Mouse (Mus musculus): ENCODE data around the gene Vmn2r50.
"Not testable (repeated sequence)": the region's sequence is repeated elsewhere in the genome, so short reads cannot be mapped to it uniquely, and the experiment has no call there.

The Vmn2r50 gene

GRCm38 (mm10) chr7:10053196-10053595 lies at the start of gene Vmn2r50:
Gene Vmn2r50 (minus strand): TSS chr7:10053296.
- not testable (repeated sequence) for DNase-seq (ENCODE audit: low spot score in 2 of 2)

- not testable (repeated sequence) for DNase-seq (ENCODE audit: low spot score in 2 of 2)
These were observed 60.9 kb downstream of the Vmn2r50 start, which contains the start of gene Vmn2r49 for GRCm38 (mm10) chr7:9992157-9992556. Gene Vmn2r49 (minus strand): TSS chr7:9992257.

Measured in urinary bladder, adult 18-20 months (tissue).